Mouse (Mus musculus): ENCODE measurements around the gene Col9a2.

Gene Col9a2

GRCm38 (mm10) chr4:121039331-121040115 lies at the start of gene Col9a2:
Gene Col9a2, plus strand, starts transcription at chr4:121039385.
- peak; percentile 30 for DNase-seq

GRCm38 (mm10) chr4:120992284-120992683 lies 46.9 kb upstream of the Col9a2 start:
- DNase-seq = no peak

- DNase-seq = no peak
Measured at GRCm38 (mm10) chr4:120993025-120993424, 46.2 kb upstream of the Col9a2 start.

- DNase-seq = peak; percentile 23
Measured at GRCm38 (mm10) chr4:120995911-120996310, 43.3 kb upstream of the Col9a2 start.

- DNase-seq = no peak
Measured at GRCm38 (mm10) chr4:121001042-121001441, 38.1 kb upstream of the Col9a2 start.

- no peak for DNase-seq
Measured at GRCm38 (mm10) chr4:121001659-121002058, 37.5 kb upstream of the Col9a2 start.

GRCm38 (mm10) chr4:121002400-121003171 lies 36.6 kb upstream of the Col9a2 start:
- peak; percentile 25 for DNase-seq

- no peak for DNase-seq
Measured at GRCm38 (mm10) chr4:121003611-121004091, 35.5 kb upstream of the Col9a2 start.

- peak; percentile 23 for DNase-seq
Measured at GRCm38 (mm10) chr4:121004679-121005078, 34.5 kb upstream of the Col9a2 start.

GRCm38 (mm10) chr4:121007006-121007405 lies 32.2 kb upstream of the Col9a2 start:
- no peak for DNase-seq

- DNase-seq = no peak
Measured at GRCm38 (mm10) chr4:121008071-121008745, 31.0 kb upstream of the Col9a2 start.

- DNase-seq = no peak
Measured at GRCm38 (mm10) chr4:121009151-121009550, 30.0 kb upstream of the Col9a2 start.

- DNase-seq = no peak
Measured at GRCm38 (mm10) chr4:121010770-121011549, 28.2 kb upstream of the Col9a2 start.

GRCm38 (mm10) chr4:121014594-121015267 lies 24.5 kb upstream of the Col9a2 start:
- DNase-seq = no peak

GRCm38 (mm10) chr4:121015268-121015659 lies 23.9 kb upstream of the Col9a2 start:
- no peak for DNase-seq

- DNase-seq = peak; percentile 62
Measured at GRCm38 (mm10) chr4:121016021-121016898, 22.9 kb upstream of the Col9a2 start.

GRCm38 (mm10) chr4:121016928-121017657 lies 22.1 kb upstream of the Col9a2 start, which contains the start of gene Smap2:
Gene Smap2, minus strand, starts transcription at chr4:121017247.
- DNase-seq = peak; percentile 100

- no peak for DNase-seq
Measured at GRCm38 (mm10) chr4:121018250-121018649, 20.9 kb upstream of the Col9a2 start.

GRCm38 (mm10) chr4:121020040-121020790 lies 19.0 kb upstream of the Col9a2 start:
- DNase-seq = peak; percentile 50

All from kidney, postnatal 10 days (tissue).